Mouse (Mus musculus) spleen, postnatal 10 days (tissue): ENCODE measurements at regions not wholly inside any gene's neighbourhood (a gene's known extent, or its start where the extent isn't known, plus 50 kb on each side); places are given as distances from the start of the nearest gene placed in this dataset.
A peak's percentile ranks its signal among the peaks of the same experiment; 100 is the strongest.

Experiments
- DNase-seq, 2 experiments: peaks; one replicate each; pipeline ENCODE4 v3.0.0; 2021 to 2022; ENCODE audit warnings: low spot score in 2 of 2

DNA sequence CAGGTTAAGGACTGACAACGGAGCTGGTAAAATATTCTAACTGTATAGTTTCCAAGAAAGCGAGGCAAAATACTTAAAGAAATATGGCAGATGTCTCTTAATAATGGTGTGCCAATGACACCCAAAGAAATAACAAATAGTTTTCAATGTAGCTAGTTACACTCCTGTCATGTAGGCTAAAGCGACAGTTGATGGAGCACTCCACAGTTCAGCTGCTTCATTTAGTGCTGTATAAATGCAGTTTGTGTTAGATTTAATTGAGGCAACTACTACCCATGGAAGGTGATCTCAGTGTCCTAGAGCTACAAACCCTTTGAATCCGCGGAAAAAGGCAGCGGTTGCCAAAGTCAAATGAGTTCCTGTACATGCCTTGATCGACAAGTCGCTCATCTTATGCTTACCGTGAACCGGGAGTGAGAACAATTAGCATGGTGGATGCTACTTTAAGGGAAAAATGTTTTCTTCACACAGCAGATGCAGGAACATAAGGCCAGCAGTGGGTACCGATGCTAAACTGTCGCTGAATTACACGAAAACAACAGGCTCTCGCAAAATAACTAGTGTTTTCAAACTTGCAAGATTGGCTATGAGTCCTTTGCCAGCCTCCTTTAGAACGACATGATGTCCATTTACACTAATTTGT, 961.4 kb downstream of the Mat2b start:
- no peak for DNase-seq

DNA sequence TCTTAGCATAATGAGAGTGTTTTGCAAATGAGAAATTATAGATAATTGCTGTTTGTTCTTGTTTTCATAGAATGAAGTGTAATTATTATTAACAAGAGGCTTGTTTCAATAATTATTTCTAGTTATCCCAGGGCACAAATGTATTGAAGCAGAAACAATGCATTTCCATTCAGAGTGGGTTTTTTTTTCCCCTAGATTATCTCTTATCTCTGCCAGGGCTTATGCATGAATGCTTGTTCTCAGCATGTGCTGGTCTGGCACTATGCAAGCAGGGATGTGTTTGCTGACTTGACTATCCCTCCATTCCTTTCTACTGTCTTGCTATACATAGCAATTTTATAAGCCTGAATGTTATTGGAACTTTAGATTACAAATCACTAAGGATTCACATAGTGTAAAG, 971.4 kb downstream of the Mat2b start:
- DNase-seq: no peak

DNA sequence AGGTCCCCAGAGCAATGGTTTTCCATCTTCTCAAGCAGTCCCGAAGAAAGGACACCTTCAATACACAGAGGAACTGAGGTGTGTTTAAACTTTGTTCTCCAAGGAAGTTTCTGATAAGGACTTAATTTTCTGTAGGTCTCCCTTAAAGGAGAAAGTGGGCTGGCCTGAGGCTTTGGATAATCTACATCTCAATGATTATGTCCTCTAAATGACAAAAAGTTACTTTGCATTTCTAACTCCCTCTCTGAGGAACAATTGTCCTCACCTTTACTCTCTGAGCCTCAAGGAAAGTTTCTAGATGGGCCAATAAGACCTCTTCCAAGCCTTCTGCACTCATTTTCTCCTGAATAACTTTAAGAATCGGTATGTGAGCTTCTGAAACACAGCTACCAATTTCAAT, 1016.5 kb downstream of the Mat2b start:
- DNase-seq: no peak

DNA sequence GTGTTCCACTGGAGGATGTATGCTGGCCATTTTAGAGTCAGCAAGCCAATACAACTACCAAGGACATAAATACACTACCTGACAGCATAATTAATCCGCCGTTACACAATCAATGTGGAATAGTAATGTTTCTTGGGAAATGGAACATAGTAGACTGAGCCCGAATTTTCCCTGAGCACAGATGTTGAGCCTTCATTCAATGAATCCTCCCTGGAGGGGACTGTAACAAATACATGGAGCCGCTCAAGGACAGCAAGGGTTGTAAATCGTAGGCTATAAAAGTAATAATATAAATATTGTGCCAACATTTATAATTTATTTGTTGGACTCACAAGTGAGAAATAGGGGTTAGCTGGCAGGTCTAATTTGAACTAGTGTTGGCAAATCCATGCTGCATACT, 1041.4 kb downstream of the Mat2b start:
- no peak for DNase-seq

DNA sequence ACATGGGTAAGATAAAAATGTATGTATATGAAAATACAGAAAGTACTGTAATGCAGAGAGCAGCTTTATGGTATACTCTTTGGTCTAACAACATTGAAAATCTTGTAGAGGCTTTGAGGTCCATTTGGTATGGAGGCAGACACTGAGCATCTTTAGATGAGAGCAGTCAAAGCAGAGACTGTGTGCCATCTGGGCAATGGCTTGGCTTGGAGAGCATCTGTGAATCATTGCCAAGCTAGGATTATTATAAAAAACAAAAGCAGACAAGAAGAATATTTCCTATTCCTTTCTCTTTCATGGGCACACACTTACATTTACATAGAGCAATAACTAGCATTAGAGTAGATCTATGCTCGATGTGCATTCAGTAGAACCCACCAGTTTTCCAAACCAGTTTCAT, 1075.6 kb downstream of the Mat2b start:
- DNase-seq: no peak

DNA sequence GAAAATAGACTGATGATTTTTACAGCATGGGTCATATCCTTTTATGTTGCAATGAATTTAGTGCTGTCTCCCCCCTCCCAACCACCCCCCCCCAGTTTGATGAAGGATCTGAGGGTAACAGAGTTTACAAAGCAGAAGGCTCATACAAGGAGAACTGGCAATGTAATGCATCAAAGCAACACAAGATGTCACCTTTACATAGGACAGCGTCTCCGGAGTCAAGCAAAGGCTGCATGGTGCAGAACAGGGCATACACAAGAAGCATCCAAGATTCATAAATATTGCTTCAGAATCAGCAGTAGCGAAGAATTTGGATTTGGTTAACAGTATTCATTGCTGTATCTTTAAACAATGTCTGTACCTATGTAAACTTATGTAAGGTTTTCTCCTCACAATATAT, 1079.2 kb downstream of the Mat2b start:
- no peak for DNase-seq

DNA sequence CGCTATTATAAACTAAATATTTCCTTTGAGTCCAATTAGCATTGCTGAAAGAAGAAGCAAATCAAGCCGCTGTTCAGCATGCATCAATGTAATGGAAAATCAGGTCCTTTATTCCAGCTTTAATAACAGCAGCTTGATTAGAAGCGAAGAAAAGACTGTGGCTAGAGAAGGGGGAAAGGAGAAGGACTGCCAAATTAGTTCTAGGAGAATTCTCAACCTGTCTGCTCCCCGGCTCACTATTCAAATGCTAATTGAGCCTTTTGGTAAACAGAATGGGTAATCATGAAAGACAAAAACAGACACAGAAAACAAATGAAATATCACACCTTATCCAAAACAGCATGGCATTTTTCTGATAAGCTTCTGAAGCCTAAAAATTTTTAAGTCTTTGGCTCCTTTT, 1098.5 kb downstream of the Mat2b start:
- no peak for DNase-seq

DNA sequence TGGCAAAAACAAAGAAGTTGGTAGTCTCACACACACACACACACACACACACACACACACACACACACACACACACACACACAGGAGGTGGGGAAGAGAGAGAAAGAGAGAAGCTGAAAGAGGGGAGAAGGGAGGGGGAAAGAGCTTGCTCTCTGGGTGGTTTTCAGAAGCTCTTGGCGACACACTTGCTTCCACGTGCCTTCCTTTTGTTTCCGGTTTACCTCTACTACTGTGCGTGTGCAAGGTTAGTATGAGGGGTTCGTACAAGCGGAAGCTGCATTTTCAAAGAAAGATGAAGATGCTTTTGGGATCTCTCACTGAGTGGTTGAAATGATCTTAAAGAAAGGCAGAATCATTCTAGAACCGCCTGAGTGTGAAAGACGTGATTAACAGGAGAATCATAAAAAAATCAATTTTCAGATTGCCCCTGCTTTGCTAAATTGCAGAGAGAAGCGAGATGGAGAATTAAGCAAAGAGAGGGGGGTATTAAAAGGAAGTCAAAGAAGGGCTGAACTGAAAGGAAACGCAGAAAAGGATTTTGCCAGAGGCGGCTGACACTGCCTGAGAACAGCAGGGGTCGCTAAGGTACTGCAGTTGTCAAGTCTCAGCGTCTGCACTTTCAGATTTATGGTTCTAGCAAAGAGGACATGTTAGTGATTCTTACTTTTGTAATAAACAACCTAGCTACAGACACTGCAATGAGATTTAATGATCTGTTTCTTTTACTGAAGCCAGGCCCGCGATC, 1106.2 kb downstream of the Mat2b start:
- DNase-seq: peak in 1 of 2 experiments; percentile 13

DNA sequence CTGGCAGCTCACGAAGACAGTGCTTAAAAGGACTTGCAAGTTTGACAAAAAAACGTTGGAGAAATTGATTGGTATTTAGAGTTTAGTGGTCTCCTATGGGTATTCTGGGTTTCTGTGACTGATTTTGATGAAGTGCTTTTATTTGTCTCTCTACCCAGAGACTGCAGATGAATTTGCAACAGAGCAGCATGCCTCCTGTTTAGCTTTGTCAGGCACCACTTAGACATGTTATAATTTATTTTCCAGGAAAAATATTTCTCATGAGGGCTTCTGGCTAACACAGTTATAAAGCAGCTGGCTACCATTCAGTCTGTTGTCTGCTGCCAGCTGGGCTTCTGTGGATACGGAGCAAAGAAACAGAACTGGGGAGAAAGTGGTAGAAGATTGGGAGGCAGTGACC, 1136.7 kb downstream of the Mat2b start:
- no peak for DNase-seq

DNA sequence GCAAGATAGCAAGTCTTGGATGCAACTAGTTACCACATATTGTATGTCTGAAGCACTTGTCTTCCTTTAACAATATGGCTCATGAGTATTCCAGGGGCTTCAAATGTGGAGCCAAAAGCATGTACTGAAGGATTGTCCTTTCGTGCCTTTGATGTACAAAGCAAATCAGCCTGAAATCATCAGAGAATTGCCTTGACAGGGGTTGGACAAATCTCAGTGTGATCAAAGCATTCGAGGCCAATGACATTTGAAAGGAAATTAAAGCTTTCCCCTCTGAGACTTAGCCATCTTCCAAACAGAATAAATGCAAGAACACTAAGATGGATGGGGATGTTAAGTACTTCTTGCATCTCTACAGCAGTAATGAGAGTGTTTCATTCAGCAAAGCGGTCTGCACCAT, 1144.9 kb downstream of the Mat2b start:
- no peak for DNase-seq

DNA sequence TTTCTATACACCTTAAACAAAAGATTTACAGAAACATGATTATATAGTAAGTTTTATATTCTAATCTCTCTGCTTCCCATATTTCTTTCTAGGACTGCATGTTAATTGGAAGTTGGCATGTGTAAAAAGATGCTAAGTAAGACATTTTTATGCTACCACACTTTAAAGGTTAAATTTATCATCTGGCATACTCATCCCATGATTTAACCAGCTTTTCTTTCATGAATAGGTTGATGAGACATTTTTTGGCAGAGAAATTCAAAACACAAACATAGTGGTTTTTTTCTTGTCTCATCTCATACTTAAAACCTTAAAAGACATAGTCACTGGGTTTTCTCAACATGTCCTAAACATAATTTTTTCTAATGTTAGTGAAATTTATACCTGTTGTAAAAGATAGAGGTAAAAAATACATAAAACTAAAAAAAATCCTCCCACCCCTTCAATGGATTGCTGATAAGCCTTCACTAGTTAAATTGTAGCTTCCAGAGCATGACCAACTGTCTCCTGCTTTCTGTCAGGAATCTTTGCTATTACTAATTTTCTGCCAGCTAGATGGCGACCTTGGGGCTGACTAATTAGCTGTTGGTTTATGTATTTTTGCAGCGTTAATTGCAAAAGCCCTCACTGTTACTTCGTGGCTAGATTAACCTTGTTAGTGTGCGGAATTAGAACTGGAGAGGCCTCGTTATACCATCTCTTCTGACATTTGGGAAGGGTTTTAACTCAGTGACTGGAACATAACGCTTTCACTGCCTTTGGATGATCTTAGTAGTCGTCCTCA, 1169.9 kb downstream of the Mat2b start:
- DNase-seq: no peak

DNA sequence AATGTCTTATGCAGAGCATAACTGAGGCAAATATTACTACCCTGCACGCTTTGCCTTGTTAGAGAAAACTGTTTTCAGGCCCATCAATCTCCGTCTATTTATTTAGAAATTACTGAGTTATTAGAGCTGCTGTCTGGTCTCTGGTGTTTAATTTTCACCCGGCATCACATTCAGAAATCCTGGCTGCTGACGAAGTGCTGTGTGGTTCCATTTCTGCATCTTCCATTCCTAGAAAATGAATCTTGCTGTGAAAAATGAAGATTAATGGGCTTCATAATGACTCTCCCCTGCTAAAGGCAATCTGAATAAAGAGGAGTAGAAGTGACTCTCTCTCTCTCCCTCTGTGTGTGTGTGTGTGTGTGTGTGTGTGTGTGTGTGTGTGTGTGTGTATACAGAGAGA, 1199.8 kb downstream of the Mat2b start:
- no peak for DNase-seq

DNA sequence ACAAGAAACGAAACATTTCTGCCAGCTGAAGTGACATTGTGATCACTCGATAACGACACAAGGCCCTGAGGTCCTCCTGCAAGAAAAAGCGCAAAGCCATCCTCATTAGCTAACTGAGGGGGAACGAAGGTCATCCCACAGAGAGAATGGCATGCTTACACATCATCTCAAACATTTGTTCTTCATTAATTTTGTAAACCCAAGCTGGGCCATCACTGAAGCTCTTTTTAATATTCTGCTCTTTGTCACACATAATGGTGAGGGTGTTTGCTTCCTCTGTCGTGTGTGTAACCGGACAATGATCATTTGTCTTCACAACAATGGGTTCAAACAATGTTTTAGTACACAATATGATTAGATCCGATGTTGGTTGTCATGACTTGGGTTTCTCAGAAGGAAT, 1217.9 kb downstream of the Mat2b start:
- DNase-seq: no peak

DNA sequence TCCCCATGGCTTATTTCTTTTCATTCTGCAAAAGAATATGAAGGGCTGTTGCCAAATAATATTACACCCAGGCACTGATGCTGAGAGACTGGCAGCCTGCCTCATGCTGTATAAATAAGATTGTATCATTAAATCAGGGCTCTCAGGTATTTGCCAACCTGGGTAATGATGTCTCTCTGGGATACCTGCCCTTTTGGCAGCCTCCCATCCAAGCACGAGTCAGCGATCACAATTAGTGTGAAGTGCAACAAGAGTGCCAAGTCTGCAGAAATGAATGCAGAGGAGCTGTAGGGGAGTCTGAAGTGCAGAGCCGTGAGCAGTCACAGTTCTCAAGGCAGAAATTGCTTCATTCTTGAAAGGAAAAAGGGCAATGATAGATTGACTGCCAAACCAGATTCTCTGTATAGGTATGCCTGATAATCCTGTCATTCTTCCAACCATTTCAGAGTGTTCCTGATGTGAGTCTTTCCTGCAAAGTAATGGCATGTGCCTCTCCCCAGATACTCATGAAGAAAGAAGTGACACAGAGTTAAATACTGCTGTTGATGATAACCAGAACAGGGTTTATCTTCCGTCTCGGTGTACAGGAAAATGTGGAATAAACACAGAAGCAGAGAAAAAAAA, 1241.6 kb downstream of the Mat2b start:
- DNase-seq: no peak

DNA sequence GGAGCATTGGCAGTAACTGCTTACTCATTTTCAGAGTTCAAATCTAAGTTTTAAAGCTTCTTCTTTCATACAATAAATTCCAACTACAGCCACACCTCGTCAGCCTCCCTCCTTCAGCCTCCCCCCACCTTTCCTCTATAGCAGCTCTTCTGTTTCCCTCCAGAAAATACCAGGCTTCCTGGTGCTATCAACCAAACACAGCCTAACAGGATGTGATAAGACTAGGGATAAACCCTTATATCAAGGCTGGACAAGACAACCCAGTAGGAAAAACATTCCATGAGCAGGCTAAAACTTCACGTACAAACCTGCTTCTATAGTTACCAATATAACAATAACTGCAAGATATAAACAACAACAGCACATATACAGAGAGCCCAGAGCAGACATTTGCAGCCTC, 1248.6 kb downstream of the Mat2b start:
- no peak for DNase-seq

DNA sequence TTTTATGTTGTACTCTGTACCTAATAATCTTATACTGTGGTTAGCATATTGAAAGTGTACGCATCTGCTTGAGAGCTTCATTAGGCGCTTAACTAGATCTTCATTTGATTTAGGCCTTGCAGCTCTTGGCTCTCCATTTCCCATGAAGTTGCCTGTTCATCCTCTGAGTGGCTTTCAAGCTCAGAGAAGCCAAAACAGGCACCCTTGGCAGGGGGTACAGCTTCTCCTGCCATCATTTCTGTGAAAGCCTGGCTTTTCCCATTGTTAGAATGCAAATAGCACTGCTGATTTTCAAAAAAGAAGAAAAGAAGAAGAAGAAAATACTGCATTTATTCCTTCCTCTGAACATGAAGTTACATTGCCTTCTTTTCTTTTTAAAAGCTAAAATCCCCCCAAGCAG, 1283.3 kb downstream of the Mat2b start:
- DNase-seq: no peak

DNA sequence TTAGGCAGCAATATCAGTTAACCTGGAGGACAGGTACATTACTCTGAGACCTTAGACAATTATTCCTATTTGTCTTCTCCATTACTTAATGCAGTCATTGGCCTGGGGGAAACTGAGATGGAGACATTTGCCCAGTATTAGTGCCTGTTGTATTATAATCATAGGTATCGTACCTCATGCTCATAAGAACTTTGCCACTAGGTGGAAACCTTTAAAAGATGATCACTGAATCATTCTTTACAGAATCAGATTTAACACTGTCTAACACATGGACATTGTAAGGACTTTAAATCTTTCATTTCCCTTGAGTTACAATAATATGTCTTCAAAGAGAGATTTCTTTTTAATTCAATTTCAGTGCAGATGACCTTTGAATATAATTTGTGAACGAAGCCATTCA, 1283.8 kb downstream of the Mat2b start:
- no peak for DNase-seq

DNA sequence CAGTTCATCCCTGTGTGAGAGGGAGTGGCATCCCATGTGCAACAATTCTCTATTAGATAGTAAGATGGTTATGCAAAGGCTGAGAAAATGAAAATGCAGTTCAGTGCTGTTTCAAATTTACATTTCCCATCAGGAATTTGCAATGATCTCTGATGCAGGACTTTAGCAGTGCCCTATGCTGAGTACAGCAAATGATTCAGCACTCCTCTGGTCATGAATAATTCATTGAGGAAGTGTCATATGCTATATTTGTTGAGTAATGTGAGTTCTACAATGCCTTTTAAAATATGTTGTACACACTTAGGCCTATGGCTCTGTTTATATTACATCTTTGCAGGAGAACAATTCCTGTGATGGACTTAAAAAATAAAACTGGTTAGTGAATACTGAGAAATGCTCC, 1330.2 kb downstream of the Mat2b start:
- DNase-seq: no peak

DNA sequence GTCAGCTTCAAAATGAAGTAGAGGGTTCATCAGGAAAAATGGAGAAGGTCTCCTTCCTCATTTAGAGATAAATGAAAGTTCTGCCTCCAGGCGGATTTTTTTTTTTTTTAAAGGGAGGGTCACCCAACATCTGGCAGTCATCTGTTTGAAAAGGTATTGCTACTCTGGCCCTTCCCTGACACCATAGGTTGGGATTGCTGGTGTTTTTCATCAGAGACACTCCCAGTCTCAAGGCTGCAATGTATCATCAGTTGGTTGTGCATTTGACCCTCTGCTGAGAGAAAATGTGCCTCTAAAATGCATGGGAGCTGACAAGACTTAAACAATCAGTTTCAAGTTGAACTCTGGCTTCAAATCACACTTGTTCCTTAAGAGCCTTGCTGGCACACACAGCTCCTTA, 1344.4 kb downstream of the Mat2b start:
- DNase-seq: no peak
